Mouse (Mus musculus) layer of hippocampus, adult 11-12 months (tissue): ENCODE results near the gene Klra1.
"Not testable (repeated sequence)": the region's sequence is repeated elsewhere in the genome, so short reads cannot be mapped to it uniquely, and the experiment has no call there.

ENCODE experiments used
- DNase-seq: peaks from one replicate; pipeline ENCODE4 v3.0.0; 2022; ENCODE audit warnings: low spot score

Klra1 gene

DNA sequence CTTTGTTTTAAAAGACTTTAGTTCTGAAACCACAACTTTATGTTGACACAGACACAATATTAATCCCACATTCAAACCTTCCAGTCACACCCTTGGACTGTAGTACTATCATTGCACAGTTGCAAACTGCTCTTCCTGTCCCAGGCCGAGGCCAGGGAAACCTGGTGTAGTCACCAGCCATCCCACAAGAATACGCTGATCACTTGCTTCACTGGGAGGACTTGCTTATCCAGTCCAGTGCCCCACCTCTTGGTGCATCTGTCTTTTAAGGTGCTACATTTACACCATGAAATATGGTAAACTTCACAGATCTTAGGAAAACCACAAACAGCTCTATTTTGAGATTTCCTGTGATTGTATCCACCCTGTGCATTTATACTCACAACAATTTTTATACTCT lies at the start of gene Klra1:
Gene Klra1 (minus strand): TSS at position 125 of the 400 bp plus-strand sequence.
- DNase-seq = no peak

DNA sequence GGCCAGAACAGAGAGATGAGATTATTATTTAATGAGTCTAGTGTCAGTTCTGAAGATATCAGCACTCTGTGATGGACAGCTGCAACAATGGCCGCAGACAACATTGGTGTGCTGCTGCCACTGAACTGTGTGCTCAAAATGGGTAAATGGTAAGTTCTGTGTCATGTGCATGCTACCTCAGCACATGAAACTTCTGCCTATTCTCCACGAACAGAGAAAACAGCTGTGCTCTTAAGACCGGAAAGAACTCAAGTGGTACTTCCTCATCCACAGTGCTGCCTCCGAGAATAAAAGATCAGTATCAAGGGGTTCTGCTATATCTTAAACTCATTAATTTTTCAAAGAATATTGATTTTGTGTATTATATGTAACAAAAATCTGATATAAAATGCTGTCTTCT lies 42.8 kb upstream of the Klra1 start:
- DNase-seq = no peak

DNA sequence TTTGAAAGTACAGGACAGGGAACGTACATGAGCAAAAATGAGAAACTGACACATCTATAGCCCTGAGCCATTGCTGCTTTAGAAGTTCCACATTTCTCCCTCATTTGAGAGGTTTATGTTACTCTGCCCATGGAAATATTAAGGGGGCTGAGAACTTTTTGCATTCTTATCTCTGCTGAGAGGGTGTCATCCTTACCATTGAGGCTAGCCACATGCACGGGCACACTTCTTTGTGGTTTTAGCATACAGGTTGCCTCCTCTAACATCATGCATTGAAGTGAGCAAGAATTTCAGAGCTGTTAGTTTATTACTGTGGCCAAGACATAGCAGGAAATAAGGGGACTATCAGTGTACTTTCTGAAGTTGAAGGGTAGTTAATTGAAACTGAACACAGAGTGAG lies 32.5 kb upstream of the Klra1 start:
- DNase-seq = no peak

DNA sequence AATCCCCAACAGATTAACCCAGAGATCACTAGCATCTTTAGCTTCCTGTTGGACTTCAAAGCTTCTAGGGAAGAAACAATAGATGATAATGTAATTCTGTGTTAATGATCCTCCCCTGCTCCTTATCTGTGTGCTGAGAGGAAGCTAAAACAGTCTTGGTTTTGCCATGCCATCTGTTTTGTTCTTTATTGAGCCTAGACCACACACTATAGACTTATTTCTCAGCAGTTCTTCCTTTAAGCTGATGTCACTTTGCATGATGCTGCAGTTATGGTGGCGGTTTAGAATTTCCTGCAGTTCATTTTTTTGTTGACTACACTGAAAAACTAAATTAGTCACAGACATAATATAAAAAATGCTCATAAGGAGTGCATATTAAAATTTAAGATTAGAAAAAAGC lies 18.2 kb upstream of the Klra1 start:
- DNase-seq = no peak

DNA sequence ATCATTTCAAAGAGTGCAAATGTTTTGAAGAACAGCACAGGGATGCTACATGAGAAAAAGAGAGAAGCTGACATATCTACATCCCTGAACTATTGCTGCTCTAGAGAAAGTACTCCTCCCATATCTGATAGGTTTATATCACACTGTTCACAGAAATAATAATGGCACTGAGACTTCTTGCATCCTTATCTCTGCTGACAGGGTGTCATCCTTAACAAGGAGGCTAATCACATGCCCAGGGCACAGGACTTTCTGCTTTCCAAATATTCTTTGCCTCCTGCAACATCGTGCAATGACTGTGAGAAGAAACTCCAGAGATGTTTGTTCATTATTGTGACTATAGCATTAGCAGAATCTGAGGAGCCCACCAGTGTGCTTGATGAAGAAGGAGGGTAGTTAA lies 871 bp downstream of the Klra1 start:
- DNase-seq = no peak

DNA sequence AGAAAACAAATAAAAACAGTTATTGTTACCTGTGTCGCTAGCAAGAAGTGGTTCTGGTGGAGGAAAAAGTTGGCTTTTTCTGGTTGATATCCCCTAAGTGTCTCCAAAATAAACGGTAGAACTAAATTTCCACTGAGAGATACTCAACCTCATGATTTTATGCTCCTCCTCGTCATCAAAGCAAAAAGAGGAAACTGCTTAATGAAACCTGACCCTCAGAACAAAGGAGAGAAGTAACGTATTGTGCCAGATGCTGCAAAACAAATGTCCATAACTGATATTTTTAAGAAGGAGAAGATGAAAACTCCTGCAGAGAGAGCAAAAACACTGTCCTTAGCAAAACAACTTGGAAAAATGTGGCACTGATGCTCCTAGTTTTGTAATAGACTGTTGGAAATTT lies 4.3 kb downstream of the Klra1 start:
- no peak for DNase-seq

DNA sequence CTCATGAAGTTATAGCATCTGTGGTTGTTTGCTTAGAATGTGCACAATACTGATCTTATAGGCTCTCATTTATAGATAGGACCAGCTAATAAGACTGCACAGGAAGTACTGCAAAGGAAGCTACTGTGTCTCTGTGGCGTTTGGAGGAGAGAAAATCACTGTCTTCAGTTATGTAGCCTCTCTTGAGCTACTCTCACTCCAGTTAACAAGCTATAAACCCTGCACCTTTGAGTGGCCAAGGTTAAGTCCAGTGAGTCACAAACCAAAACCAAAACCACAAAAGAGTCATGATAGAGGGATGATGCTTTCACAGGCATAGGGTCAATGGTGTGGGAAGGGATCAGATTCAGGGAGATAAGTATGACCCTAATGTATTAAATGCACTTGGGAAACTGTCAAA lies 41.3 kb downstream of the Klra1 start:
- DNase-seq = not testable (repeated sequence)

DNA sequence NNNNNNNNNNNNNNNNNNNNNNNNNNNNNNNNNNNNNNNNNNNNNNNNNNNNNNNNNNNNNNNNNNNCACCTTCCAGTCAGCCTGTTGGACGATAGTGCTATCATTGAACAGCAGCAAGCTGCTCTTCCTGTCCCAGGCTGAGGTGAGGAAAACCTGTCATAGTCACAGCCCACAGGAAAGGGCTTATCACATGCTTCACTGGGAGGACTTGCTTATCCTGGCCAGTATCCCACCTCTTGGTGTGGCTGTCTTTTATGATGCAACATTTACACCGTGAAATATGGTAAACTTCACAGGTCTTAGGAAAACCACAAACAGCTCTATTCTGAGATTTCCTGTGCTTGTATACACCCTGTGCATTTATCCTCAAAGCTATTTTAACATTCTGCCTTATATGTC lies 44.7 kb downstream of the Klra1 start:
- not testable (repeated sequence) for DNase-seq

DNA sequence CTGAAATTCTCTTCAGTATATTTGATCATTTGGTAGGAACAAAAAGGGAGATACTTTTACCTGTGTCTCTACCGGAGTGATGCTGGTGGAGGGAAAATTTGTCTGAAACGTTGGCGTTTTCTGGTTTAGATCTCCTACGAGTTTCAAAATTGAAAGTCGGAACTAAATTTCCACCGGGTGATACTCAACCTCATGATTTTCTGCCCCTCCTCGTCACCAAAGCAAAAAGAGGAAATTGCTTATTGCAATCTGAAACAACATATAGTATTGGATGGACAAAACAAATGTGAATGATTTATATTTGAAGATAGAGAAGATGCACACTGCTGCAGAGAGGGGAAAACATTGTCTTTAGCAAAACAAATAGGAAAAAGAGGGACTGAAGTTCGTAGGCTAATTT lies 49.3 kb downstream of the Klra1 start, which contains the start of gene Klra3:
Gene Klra3 (minus strand): TSS at position 164 of the 400 bp plus-strand sequence.
- no peak for DNase-seq
